Mouse (Mus musculus): ENCODE results near the gene Taf5. TPM values are rescaled to one million over a fixed set of nuclear protein-coding genes. Genes with fewer than 3 reads are reported as not detected.
A peak's percentile ranks its signal among the peaks of the same experiment; 100 is the strongest.

Gene Taf5
- total RNA-seq, 4 experiments from 2014 or later = 5.4 to 6.1 (median 5.7) TPM

DNA sequence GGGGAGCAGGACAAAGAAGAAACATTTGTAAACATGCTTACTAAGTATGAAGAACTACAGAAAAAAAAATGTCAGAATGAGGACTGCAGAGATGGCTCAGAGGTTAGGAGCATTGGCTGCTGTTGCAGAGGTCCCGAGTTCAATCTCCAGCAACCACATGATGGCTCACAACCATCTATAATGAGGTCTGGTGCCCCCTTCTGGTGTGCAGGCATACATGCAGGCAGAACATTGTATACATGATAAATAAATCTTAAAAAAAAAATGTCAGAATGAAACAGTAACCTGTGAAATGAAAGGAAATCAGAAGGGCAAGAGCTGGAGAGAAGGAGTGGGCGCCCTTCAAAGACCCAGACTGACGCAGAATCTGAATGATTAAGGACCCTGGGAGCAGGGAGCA, 1.7 kb upstream of the Taf5 start:
- no peak for DNase-seq (ENCODE audit: low spot score in 2 of 2)

DNA sequence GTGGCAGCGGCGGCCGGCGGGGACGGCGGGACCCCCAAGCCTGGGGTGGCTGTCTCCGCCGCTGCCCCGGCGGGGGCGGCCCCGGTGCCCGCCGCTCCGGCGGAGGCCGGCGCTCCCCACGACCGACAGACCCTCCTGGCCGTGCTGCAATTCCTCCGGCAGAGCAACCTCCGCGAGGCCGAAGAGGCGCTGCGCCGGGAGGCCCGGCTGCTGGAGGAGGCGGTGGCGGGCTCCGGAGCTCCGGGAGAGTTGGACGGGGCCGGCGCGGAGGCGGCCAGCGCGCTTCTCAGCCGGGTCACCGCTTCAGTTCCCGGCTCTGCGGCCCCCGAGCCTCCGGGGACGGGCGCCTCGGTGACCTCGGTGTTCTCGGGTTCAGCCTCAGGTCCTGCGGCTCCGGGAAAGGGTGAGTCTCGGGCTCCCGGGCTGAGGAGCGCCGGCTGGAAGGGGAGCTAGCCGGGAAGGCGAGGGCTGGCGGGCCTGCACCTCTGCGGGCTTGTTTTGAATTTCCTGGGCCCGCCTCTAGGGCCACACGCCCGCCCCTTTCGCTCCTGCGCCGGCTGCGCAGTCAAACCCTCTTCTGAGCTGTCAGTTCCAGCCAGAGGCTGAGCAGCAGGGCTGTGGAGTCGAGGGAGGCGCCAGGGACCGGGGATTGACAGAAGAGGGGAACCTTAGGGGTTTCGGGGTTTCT, 522 bp downstream of the Taf5 start:
- peak; percentile 67 to 69 for DNase-seq (ENCODE audit: low spot score in 2 of 2)

GRCm38 (mm10) chr19:47088226-47088625, 20.7 kb downstream of the Taf5 start:
- DNase-seq (ENCODE audit: low spot score in 2 of 2) = no peak

DNA sequence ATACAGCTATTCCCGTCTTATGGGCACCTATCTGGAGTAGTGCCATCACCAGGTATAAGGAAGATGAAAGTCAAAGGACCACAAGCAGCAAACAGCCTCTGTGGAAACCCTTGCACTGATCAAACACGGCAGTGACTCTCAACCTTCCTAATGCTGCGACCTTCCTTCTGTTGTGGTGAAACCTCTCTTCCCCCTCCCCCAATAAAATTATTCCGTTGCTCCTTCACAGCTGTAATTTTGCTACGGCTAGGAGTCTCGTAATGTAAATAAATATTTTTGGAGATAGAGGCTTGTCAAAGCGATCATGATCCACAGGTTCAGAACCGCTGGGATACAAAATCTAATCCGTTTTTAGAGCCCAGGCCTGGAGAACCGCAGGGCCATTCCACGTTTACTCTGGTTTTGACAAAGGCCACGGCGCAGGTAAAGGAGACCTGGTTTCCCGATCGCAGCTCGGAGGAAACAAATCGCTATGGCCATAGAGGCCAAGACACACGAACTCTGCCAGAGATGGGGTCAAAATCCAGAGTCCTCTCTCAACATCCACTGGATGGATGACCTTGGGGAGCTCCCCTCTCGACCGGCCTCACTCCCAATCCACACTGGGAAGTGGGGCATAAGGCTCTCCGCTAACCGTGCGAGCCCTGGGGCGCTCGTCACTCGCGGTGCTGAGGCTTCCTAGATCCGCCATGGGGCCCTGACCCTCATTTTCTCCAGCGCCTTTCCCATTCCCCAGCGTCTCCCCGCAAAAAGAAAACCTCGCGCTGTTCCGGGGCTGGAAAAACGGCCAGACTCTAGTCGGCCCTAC, 22.4 kb downstream of the Taf5 start:
- peak in 1 of 2 experiments; percentile 17 for DNase-seq (ENCODE audit: low spot score in 2 of 2)

DNA sequence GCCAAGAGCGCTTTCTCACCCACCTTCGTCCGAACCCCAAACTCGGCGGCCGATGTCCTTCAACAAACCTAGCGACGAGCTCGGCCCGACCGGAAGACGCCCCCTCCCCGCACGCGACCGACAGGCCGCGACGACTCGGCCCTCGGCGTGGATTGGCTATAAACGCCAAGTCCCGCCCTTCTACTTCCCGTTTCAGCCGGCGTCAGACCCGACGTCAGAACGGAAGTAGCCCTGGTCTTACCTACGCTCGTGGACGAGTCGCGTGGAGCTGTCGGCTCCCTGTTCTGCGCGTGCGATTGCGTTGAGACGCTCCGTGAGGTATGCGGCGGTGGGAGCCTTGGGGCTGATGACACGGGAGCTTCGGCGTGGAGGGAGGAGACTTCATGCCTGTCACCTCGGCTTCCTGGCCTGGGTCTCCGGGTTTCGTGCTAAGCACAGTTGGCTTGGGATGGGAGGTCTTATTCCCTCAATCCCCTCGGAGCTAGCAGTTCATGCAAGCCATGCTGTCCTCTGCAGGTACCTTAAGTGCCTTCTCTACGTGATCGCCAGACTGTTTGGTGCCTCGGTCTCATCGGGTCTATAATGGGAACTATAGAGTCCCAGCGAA, 23.1 kb downstream of the Taf5 start, which contains the start of the genes Usmg5 and Pdcd11:
Gene Usmg5, minus strand, starts transcription at position 98 of the 607 bp plus-strand sequence.
Gene Pdcd11, plus strand, starts transcription at position 219 of the 607 bp plus-strand sequence.
- DNase-seq (ENCODE audit: low spot score in 2 of 2) = peak; percentile 96 to 97

DNA sequence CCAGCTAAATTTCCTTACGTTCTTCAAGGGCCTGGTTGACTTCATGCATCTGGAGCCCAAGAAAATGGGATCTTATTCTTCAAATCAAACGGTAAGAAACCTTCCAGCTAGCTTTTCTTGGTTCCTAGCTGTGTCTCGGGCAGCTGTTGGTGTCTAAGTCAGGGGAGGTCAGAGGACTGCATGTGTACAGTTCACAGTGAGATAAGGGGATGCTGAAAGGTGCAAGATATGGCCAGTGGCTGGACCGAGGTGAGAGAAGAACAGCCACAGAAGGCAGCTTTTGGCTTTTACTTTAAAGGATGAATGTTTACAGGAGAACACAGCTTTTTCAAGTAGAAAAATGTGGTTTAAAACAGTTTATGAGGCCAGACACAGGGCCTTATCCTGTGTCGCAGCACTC, 33.5 kb downstream of the Taf5 start:
- DNase-seq (ENCODE audit: low spot score in 2 of 2) = no peak

DNA sequence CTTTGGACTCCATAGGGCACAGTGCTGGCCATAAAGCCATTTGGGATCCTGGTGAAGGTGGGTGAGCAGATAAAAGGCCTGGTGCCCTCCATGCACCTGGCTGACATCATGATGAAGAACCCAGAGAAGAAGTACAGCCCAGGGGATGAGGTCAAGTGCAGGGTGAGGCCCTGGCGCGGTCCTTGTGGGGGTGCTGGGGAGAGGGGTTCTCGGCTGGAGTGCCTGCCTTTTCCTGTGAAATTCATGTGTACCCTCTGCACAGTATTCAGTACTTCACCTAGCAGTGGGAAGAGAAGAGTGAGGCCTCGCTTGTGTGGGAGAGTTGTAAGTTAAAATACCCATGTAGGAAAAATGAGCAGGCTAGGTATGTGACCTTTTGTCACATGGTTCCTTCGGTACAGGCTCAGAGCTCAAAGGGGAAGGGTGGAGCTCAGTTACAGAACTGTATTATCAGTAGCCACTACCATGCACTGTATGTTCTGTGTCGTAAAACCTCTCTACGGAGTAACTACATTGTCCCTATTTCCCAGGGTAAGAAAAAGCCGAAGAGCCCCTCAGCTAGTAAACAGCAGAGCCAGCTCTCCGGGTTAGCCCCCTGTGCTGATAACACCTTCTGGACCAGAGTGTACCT, 37.2 kb downstream of the Taf5 start:
- DNase-seq (ENCODE audit: low spot score in 2 of 2) = no peak

DNA sequence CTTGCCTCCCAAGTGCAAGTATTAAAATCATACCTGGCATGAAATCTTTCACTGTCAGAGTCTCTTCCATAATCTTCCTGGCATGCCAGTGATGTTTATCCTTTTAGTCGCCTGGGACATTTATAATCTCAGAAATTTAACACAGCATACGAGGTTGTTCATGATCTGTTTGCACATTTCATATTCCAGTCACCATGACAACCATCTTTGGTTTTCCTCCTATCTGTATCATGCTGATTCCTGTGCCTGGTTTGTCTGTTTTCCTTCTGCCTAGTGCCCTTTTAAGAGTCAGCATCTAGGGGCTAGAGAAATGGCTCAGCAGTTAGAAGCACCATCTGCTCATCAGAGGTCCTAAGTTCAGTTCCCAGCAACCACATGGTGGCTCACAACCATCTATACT, 51.1 kb downstream of the Taf5 start:
- no peak for DNase-seq (ENCODE audit: low spot score in 2 of 2)

- no peak for DNase-seq (ENCODE audit: low spot score in 2 of 2)
Measured at GRCm38 (mm10) chr19:47121054-47121453, 53.5 kb downstream of the Taf5 start.

- DNase-seq (ENCODE audit: low spot score in 2 of 2) = no peak
Measured at GRCm38 (mm10) chr19:47122802-47123201, 55.3 kb downstream of the Taf5 start.

DNA sequence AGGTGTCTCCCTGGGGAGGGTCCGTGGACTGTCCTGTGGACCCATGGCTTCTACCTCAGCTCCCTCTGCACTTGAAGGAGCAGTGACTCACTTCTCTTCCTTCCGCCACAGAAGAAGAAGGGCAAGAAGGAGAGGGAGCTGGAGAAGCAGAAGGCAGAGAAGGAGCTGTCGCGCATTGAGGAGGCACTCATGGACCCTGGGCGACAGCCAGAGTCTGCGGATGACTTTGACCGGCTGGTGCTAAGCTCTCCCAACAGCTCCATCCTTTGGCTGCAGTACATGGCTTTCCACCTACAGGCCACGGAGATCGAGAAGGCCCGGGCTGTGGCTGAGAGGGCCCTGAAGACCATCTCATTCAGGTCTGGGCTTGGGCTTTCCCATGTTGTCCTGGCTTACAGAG, 60.6 kb downstream of the Taf5 start:
- DNase-seq (ENCODE audit: low spot score in 2 of 2) = no peak

GRCm38 (mm10) chr19:47128835-47129234, 61.3 kb downstream of the Taf5 start:
- no peak for DNase-seq (ENCODE audit: low spot score in 2 of 2)

DNA sequence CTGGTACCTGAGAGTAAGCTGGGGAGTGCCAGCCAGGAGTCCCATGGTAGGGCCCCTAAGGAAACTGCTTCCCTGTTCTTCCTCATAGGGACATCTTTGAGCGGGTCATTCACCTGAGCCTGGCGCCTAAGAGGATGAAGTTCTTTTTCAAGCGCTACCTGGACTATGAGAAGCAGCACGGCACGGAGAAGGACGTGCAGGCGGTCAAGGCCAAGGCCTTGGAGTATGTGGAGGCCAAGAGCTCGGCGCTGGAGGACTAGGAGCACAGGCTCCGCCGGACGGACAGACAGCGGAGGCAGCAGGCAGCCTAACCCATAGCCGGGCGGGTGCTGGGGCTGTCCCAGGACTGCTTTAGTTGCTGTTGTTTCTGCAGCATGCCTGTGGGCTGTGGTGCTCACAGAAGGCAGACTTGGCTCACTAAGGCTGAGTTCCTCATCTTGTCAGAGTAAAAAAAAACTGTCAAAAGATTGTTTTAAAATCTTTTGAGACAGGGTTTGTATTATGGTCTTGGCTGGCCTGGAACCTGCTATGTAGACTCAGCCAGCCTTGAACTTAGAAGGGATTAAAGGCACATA, 63.1 kb downstream of the Taf5 start:
- no peak for DNase-seq (ENCODE audit: low spot score in 2 of 2)

Other genes with a start within 250 kb of the Taf5 start
- gene Ina, start 53.0 kb upstream of the Taf5 start, total RNA-seq (2022) = 100 to 1,000 TPM; 144 to 177 (median 163) TPM
- gene Nt5c2, start 52.6 kb upstream of the Taf5 start, total RNA-seq (2022) = 100 to 1,000 TPM in 1 of 4 experiments, 10 to 100 TPM in 3; 72.5 to 101 (median 83.1) TPM
- gene Pcgf6, start 16.8 kb upstream of the Taf5 start, total RNA-seq (2022) = 10 to 100 TPM; 17.7 to 27.8 (median 21.1) TPM
- 100 to 1,000 TPM; 802 to 951 (median 835) TPM for gene Usmg5, start 22.9 kb downstream of the Taf5 start, total RNA-seq (2022)
- 10 to 100 TPM; 17.0 to 19.7 (median 18.8) TPM for gene Pdcd11, start 23.0 kb downstream of the Taf5 start, total RNA-seq (2022)
- 1 to 10 TPM; 4.5 to 7.5 (median 6.3) TPM for gene Calhm2, start 70.5 kb downstream of the Taf5 start, total RNA-seq (2022)
- not detected for gene Calhm1, start 76.5 kb downstream of the Taf5 start, total RNA-seq (2022)
- not detected for gene Calhm3, start 90.0 kb downstream of the Taf5 start, total RNA-seq (2022)
- gene Neurl1a, start 111.1 kb downstream of the Taf5 start, total RNA-seq (2022) = 100 to 1,000 TPM; 144 to 170 (median 155) TPM

Data from layer of hippocampus, adult 8-10 months (tissue).